Mouse (Mus musculus) testis, postnatal 14 days (tissue): ENCODE results near the gene Vmn1r112.
"Not testable (repeated sequence)": the region's sequence is repeated elsewhere in the genome, so short reads cannot be mapped to it uniquely, and the experiment has no call there.

Experiments used
- DNase-seq: peaks from one replicate; pipeline ENCODE4 v3.0.0; 2021; ENCODE audit warnings: low spot score

Gene Vmn1r112

GRCm38 (mm10) chr7:20770885-20771284 lies at the start of gene Vmn1r112:
TSS of gene Vmn1r112 (plus strand) at chr7:20771185.
- DNase-seq: not testable (repeated sequence)

GRCm38 (mm10) chr7:20730524-20730923 lies 40.5 kb upstream of the Vmn1r112 start, which contains the start of gene Gm10668:
TSS of gene Gm10668 (minus strand) at chr7:20730624.
- not testable (repeated sequence) for DNase-seq

DNA sequence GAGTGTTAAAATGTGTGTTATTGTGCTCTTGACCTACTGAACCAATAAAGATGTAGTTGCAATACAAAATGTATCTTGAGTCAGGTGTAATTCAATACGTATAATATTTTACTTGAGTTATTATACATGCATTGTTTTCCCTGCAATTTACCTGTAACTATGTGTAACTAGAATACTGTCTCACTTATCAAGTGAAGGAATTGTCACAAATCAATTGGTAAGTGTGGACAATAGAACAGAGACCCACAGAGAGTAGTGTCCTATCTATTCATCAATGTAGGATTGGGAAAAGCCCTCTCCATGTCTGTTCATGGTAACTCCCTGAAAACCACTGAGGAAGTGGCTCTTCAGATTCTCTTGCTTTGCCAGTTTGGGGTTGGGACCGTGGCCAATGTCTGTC lies 16.0 kb downstream of the Vmn1r112 start, which contains the start of gene Vmn1r113:
TSS of gene Vmn1r113 (plus strand) at position 301 of the 400 bp plus-strand sequence.
- not testable (repeated sequence) for DNase-seq

- not testable (repeated sequence) for DNase-seq
These were observed 41.1 kb downstream of the Vmn1r112 start, which contains the start of gene Vmn1r114 for GRCm38 (mm10) chr7:20812086-20812485. TSS of gene Vmn1r114 (minus strand) at chr7:20812186.
